Mouse (Mus musculus) megakaryocyte, embryonic 14.5 days (primary cell): Measurements from ENCODE around the gene Sycp2.

Experiments used
- FLI1 ChIP-seq: IDR thresholded peaks from 2 replicates; pipeline ENCODE4 v1.6.1; 2012; ENCODE audit warnings: low read length, inconsistent platforms, mixed read lengths
- GATA1 ChIP-seq: IDR thresholded peaks from 3 replicates; pipeline ENCODE4 v1.6.1; 2012; ENCODE audit warnings: mixed read lengths, low read length, inconsistent platforms, borderline replicate concordance

- TF ChIP-seq GATA1, result no peak
- TF ChIP-seq FLI1, result no peak
These were observed 79.9 kb downstream of the Sycp2 start for GRCm38 (mm10) chr2:178327466-178328040.
